Mouse (Mus musculus) thymus, postnatal 0 days (tissue): ENCODE measurements around the gene Scpep1. TPM values are rescaled to one million over a fixed set of nuclear protein-coding genes. Genes with fewer than 3 reads are reported as not detected.

Experiments
- DNase-seq: peaks from one replicate; pipeline ENCODE4 v3.0.0-alpha.2; 2015; ENCODE audit warnings: low spot score
- polyA plus RNA-seq: library from polyadenylated mRNA; unstranded; fragments of >200 nt; fragmentation: Nextera tagmentation; extraction: Ambion mirVana; gene quantifications from 2 replicates; pipeline ENCODE4 v1.2.1, GENCODE M21; 2015

The Scpep1 gene
- polyA plus RNA-seq, 1 experiment from 2014 or later, result 19.5 TPM

DNA sequence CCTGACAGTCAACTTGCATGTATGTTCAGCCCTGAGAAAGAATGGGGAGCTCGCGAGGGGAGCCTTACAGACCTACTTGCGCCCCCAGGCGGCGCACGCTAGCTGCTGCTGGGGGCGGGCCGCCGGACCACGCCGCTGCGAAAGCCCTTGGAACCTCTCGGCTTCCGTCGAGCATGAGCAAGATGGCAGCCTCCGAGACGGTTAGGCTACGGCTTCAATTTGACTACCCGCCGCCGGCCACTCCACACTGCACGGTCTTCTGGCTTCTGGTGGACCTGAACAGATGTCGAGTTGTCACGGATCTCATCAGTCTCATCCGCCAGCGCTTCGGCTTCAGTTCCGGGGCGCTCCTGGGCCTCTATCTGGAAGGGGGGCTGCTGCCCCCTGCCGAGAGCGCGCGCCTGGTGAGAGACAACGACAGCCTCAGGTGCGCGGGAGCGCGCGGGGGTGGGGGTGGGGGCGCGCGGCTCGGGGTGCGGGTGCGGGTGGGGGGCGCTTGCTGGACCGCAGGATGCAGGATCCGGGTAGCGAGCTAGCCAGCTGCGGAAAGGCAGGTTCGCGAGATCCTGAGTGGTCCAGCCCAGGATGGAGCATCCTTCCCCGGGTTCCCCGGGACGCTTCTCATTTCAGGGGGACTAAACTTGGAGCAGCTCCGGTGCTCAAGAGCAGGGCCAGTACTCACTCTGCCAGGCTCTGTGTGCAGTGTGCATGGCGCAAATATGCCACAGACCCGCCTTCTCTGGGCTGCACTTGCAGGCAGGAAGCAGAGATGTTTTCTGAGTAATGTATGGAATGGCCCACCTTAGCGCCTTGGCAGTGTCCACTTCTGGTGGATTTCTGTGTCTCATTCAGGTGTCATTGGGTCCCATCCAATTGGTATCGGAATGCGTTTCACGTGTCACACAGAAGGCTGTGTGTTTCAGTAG is 18.8 kb upstream of the Scpep1 start:
- peak; percentile 95 for DNase-seq

DNA sequence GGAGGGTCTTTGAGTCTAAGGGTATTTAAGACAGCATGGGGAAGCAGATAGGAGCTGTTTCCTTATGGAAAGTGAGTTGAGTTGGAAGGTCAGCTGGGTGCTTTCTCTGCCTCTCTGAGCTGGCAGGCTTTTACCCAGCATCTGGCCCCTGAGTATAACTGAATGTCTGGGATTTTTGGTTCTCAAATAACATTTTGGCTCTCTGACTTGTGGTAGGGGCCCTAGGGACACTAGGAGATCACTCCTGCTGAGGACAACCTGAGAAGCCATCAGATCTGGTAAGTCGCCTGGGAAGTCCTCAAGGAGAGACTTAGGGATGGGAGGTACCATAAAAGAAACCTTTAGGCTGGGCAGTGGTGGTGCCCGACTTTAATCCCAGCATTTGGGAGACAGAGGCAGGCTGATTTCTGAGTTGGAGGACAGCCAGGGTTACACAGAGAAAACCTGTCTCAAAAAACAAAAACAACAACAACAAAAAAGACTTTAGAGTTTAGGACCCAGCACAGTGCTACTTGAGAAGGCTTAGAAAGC is 15.0 kb upstream of the Scpep1 start, which contains the start of gene Coil:
Gene Coil, plus strand, starts transcription at position 51 of the 531 bp plus-strand sequence.
- peak; percentile 11 for DNase-seq

DNA sequence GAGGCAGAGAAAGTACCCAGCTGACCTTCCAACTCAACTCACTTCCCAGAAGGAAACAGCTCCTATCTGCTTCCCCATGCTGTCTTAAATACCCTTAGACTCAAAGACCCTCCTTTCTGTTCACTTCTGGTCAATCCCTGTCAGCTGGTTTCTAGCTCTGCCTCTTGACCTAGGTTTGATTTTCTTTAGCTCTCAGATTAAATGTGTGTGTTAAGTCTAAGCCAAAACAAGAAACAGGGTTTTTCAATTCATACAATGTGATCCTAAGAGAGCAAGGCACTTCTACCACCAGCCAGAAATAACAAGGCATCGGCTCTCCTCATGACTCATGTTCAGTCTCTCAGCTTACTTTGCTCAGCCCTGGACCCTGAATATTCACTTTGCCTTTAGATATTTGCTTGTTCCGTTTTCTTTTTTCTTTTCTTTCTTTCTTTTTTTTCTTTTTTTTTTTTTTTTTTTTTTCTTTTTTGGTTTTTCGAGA is 11.7 kb upstream of the Scpep1 start, which contains the start of gene Elobl:
Gene Elobl, minus strand, starts transcription at position 51 of the 481 bp plus-strand sequence.
- DNase-seq, result no peak

DNA sequence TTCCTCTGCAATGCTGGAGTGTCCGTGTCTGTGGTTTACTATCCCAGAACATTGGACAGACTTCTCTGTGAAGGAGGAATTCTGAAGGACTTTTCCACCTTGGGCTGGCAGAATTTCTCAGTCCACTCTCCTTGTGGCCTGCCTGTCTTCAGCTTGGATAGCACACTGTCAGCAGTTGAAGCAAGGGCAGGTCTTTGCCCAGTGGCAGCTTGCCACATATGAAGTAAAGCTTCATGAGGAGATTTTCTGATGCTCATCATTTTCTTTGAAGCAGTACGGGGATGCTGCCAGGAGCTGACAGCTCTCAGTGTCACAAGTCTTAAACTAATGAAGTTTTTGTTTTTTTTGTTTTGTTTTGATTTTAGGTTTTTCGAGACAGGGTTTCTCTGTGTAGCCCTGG is 3.6 kb upstream of the Scpep1 start:
- no peak for DNase-seq

DNA sequence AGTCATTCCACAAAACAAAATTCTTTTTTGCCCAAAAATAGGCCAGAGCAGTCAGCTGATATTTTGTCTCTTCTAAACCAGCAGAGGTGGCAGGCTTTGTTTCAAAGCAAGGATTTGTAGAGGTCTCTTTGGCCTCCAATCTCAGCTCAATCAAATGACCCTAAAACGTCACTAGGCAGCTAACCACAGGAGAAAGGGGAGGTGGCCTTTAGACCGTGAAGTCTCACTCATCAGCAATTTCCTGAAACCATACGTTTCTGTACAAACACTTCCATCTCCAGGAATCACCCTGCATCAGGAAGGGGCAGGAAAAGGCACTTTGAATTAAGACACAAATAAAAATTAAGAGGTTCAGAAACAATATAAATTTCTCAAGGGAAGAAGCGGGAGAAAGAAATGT is 462 bp downstream of the Scpep1 start:
- no peak for DNase-seq

DNA sequence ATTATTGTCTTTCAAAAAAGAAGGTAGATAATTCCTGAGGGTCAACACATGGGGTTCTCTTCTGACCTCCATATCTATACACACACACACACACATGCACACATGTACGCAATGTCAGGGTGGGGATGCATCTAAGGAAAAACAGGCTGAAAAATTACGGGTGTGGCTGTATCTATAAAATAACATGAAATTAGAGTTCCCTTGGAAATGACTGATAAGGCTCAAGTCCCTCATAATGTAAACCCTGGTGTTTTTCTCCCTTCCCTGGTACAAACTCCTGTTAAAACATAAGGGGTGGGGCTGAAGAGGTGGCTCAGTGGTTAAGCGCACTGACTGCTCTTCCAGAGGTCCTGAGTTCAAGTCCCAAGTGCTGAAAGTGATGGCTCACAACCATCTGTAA is 1.7 kb downstream of the Scpep1 start:
- no peak for DNase-seq

DNA sequence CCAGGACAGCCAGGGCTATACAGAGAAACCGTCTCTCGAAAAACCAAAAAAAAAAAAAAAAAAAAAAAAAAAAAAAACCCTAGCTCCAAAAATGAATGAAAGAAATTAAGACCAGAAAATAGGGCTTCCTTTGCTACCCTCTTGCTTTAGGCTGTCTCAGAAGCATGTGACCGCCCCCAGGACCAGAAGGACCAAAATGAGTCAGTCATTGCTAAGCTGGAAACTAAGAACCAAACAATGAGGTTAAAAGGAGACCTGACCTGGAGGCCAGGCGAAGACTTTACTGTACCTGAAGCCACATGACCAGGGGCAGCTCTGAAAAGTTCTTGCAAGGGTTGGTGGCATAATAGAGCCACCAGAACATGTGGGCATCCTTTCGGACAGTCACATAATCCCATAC is 3.1 kb downstream of the Scpep1 start:
- no peak for DNase-seq

DNA sequence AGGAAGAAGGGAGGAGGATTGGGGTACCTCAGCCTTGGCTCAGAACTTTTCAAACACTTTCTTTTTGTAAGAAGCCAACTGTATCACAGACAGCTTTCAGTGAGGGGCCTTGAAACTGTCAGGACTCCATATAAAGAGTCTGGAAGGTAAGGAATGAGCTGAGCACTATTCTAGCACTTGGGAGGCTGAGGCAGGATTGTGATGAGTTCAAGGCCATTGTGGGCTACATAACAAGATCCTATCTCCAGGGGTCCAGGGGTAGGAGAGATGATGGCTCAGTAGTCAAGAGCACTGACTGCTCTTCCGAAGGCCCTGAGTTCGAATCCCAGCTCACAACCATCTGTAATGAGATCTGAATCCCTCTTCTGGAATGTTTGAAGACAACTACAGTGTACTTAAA is 3.7 kb downstream of the Scpep1 start:
- DNase-seq, result no peak

DNA sequence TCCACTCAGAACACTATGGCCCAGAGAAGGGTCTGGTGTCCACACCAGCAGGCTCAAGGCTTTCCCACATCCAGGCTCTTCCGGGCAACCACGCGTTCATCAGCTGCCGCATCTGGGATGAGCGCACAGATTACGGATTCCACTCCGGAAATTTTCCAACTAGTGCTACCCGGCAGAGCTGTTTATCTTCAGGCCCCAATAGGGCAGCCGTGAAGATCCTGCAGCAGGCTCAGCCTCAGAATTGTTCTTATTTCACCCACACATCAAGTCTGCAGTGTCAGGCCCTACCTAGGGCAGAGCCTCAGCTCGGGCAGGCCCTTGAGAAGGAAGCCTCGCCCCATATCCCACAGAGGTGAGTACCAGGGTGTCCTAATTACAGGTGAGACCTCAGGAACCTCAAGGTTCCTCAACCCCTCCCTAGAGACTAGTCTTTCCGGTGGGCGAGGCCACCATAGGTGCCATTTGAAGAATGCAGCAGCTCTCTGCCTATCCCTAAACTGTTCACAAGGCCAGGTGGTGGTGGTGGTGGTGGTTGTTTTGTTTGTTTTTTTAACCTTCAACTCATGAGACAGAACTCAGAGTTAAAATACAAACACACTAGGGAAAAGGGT is 4.5 kb downstream of the Scpep1 start:
- peak; percentile 6 for DNase-seq

DNA sequence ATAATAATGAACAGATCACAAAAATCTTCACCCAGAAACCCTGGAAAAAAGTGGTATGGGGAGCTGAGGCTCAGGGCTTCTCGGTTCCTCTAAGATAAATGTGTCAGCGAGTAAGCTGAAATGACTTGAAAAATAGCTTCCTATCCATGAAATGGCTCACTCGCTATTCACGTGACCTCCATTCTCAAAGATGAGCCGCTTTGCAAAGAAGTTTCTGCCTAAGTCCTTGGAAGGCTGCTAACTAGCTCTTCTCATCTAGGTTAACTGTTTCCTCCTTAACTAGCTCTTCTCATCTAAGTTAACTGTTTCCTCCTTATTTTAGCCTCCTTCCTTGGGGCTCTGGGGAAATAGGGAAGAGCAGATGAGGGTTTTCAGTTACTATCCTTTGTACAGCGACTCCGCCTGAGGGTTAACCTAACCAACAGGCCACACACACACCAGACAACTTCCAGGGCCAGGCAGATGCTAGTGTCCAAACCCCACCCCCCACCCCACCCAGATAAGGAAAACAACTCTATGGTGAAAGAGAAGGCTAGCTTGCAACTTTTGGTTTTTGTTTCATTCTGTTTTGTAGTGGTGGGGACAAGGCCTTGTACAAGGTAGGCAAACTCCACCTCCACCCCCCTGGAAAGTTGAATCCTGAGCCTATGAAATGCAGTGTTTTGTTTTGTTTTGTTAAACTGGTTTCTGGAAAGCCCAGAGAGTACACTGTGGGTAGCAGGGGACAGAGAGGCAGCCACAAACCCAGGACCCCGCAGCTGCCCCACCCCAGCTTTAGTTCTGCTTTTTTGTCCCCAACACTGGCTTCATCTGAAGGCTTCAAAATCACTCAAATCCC is 5.2 kb downstream of the Scpep1 start:
- DNase-seq, result no peak

DNA sequence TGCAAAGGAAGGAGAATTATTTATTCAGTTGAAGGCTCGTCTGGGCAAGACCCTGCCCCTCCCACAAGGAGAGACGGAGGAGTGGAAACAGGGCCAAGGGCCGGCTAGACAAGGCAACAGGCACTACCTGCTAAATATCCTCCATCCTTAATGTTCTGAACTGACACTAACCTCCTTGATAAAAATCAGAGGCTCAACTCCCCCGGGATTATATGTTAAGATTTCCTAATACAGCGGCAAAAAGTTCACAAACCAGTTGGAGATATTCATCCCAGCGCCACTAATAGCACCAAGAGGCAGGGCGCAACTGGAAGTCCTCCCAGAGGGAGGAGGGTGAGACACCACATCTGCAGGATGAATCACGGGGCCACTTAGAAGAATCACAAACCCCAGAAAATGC is 6.4 kb downstream of the Scpep1 start:
- DNase-seq, result no peak

DNA sequence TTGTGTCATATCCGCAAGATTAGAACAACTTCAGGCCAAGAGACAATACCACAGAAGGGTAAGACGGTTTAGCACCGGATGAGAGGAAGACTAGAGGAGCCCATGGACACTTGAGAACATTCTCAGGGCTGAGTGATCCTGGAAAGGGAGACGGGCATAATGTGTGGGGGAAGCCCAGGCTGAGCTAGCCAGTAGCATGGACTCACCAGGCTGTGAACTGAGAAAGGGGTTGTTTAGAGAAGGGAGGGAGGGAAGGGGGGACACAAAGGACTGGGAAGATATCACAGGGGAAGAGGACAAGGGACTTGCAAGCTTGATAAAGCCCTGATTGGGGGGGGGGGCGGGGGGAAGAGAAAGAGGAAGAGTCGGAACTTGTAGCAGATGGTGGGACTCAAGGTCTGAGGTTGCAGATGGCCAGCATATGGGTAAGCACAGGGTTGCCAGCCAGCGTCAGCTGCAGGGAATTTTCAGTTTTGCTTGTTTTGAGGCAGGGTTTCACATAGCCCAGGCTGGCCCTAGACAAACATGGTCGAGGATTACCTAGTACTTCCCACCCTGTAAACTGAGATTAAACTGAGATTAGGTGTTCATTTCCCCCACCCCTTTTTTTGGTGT is 9.2 kb downstream of the Scpep1 start:
- DNase-seq, result no peak

DNA sequence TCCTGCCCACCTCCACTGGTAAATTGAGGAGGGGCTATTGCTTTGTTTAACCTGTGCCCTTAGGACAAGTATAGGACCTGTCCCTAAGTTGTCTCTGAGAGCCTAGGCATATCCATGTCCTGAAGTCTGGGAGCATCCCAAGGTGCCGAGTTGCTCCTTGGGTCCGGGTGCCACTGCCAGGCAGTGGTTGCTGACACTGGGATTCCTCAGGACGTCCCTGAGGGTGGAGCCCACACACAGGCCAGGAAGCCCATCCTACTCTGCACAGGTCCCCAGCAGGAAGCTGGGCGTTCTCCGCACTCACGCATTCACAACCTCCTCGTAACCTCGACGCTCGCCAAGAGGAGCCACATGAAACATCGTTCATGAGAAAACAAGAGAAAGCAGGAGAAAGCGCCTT is 13.8 kb downstream of the Scpep1 start:
- DNase-seq, result no peak

DNA sequence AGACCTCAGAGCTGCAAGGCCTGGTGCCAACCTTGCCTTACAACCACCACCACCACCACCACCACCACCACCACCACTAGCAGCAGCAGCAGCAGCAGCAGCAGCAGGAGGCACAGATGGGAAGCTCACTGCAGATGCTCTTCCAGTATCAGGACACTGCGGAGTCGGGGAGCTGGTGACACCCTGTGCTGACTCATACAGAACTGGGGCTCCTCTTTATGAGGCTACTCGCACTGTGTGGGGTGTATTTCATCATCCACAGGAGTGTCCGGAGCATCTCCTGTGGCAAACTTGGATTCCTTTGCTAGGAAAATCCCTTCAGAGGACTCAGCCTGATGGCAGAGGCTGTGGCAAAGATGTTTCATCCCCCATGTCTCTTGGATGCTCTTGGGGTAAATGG is 15.6 kb downstream of the Scpep1 start:
- DNase-seq, result no peak

DNA sequence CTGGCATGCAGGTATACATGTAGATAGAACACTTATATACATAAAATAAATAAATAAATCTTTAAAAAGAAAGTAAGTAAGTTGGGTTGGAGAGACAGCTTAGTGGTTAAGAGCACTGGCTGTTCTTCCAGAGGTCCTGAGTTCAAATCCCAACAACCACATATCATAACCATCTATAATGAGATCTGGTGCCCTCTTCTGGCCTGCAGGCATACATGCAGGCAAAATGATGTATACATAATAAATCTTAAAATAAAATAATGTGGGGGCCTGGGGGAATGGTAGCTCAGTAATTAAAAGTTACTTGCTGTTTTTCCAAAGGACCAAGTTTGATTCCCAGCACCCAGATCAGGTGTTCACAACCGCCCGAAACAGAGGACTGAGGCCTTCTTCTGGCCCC is 16.5 kb downstream of the Scpep1 start:
- no peak for DNase-seq

DNA sequence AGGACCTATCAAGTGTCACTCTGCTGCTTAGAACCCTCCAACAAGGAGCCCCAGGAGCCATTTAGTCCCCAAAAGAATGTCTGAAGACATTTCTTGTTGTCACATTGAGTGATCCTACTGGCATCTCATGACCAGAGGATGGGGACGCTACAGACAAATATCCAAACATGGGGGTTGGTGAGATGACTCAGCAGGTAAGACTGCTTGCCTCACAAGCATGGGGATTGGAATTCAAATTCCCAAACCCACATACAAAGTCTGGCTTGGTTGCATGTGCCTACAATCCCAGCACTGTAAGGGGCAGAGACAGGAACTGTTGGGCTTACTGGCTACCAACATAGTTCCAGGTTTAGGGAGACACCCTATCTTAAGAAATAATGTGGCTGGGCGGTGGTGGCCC is 17.4 kb downstream of the Scpep1 start:
- no peak for DNase-seq

DNA sequence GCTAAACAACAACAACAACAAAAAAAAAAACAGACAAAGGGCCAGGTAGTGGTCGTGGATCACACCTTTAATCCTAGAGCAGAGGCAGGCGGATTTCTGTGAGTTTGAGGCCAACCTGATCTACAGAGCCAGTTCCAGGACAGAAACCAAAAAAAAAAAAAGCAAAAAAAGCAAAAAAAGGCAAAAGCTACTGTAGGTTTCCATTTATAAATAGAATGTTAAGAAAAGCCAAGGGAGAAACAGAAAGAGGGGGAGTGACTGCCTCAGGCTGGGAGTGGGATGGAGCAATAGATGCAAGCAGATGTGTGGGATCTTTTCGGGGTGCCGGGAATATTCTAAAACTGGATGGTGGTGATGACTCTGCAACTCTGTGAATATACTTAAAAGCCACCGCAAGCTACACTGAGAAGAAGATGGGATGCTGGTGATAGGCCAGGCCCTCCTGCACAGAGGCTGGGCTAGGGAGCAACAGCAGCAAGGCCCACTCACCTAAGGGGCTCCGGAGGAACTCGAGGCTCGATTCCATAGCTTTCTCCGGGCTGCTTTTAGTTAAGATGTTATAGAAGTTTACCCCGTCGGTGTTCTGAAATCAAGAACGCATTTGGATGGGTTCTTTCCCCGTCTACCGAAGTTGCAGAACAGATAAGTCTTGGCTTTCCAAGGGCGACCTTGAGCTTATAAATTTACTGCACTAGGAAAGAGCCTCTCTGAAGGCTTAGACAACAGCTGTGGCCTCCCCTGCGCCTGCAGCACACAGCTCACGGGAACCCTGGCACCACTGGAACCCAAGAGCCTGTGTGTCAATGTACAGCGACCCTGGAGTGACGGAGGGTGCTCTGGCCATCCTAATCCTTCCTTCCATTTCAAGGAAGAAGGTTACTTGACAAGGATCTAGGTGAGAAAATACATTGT is 20.9 kb downstream of the Scpep1 start:
- no peak for DNase-seq

DNA sequence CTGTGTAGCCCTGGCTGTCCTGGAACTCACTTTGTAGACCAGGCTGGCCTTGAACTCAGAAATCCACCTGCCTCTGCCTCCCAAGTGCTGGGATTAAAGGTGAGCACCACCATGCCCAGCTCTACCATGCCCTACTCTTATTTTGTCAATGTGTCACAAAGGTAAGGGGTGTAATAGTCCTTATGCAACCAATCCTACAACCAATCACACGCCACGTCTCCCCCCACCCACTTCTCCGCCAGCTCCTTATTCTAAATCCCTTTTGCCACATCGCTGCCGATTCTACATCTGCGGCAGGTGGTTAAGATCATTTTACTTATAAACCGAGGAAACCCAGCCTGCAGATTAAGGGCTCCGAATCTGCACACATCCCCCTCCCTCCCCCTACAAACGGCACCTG is 22.2 kb downstream of the Scpep1 start:
- DNase-seq, result no peak

DNA sequence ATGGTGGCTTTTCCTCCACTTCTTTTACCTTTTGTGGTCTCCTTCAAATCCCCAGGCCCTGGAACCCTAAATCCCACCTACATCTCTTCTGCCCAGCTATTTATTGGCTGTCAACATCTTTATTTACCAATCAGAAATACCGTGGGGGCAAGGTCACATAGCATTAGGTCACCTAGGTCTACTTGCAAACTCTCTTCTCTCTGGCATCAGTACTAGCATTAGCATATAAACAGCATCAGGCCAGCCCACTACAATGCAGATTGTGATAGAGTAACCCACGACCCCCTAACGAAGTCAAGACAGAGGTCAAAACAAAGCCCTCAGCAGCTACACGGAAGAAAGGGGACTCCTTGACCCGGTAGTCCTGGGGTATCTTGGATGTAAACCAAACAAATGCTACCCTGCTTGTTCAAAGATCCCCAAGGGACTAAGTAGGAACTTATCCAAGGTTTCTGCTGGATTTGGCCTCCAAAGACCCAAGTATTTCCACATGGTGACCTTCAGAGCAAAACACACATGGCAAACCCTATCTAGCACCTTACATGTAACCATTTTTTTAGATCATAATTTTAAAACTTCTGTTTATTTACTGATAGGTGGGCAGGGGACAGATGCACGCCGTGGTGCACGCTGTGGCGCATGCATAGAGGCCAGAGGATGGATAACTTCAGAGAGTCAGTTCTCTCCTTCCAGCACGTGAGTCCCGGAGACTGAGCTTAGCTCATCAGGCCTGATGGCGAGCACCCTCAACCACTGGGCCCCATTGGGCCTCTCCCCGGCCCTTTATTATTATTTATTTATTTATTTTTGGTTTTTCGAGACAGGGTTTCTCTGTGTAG is 23.4 kb downstream of the Scpep1 start:
- no peak for DNase-seq
